Mouse (Mus musculus) neural tube, embryonic 12.5 days (tissue): ENCODE measurements at regions not wholly inside any gene's neighbourhood (a gene's known extent, or its start where the extent isn't known, plus 50 kb on each side); places are given as distances from the start of the nearest gene placed in this dataset.
A peak's percentile ranks its signal among the peaks of the same experiment; 100 is the strongest.

ENCODE experiments used
- ATAC-seq: fragments of 200-750 bp; cut with Nextera tagmentation; 2 replicates; pipeline ENCODE4 v1.8.0; 2017; ENCODE audit warnings: low read depth, mild to moderate bottlenecking, moderate TSS enrichment, moderate library complexity; ENCODE audit not compliant: low FRiP score
- H3K27ac ChIP-seq: fragments of 300-500 bp; sonication (generic); 2 replicates; pipeline ENCODE4 v1.5.1; 2016
- H3K27me3 ChIP-seq: fragments of 300-500 bp; sonication (generic); replicated peaks from 2 replicates; pipeline ENCODE4 v1.6.1; 2016; ENCODE audit warnings: mild to moderate bottlenecking
- H3K36me3 ChIP-seq: fragments of 300-500 bp; sonication (generic); 2 replicates; pipeline ENCODE4 v1.6.1; 2016; ENCODE audit warnings: mild to moderate bottlenecking
- H3K4me1 ChIP-seq: fragments of 300-500 bp; sonication (generic); 2 replicates; pipeline ENCODE4 v1.6.1; 2016
- H3K4me2 ChIP-seq: fragments of 300-500 bp; sonication (generic); replicated peaks from 2 replicates; pipeline ENCODE4 v1.6.1; 2016; ENCODE audit warnings: mild to moderate bottlenecking
- H3K4me3 ChIP-seq: fragments of 300-500 bp; sonication (generic); 2 replicates; pipeline ENCODE4 v1.5.1; 2016
- H3K9ac ChIP-seq: fragments of 300-500 bp; sonication (generic); 2 replicates; pipeline ENCODE4 v1.6.1; 2016; ENCODE audit warnings: mild to moderate bottlenecking
- H3K9me3 ChIP-seq: fragments of 300-500 bp; sonication (generic); 2 replicates; pipeline ENCODE4 v1.6.1; 2016; ENCODE audit warnings: mild to moderate bottlenecking
- whole genome bisulfite sequencing: fragments of 180-500 bp; shearing (Covaris S2); methylation state at CpG from one replicate; pipeline ENCODE4 v1.1.7; 2016; 5-methylcytosine and 5-hydroxymethylcytosine counted together

DNA sequence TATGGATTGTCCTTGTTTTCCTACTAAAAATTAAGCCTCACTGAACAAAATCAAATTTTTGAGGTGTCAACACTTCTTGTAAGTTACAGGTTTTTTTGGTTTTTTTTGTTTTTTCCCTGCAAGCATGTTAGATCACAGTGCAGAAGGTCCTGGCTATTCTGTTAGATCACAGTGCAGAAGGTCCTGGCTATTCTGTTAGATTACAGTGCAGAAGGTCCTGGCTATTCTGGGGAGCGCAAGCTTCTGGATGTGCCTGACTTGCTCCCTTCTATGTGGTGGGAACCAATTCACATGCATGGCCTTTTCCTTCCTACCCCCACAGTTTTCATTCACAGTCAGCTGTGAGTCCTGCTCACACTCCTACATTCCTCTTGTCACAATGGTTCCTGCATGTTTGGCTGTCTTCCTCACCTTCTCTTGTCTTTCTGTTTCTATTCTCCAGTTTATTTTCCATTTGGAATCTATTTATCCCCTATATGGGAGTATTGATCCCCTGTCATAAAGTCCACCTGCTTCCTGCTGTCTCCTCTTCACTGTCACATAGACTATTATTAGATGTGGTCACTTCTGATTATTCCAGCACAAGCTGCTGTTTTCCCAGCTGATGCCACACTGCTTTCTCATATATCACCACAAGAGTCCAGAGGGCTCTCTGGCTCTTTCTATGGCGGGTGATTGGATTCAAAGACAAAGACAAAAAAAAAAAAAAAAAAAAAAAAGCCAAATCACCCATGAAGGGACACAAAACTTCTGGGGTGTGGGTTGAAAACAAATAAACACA lies 866.3 kb upstream of the Gm5150 start:
- no peaks in the 10 kb centered on the region for H3K9me3 ChIP-seq
- no peak overlapping the region for H3K4me3 ChIP-seq
- no peak overlapping the region for H3K4me2 ChIP-seq
- no peaks in the 10 kb centered on the region for H3K4me1 ChIP-seq
- no peaks in the 10 kb centered on the region for H3K36me3 ChIP-seq
- H3K9ac ChIP-seq: no peak overlapping the region
- H3K27ac ChIP-seq: no peak overlapping the region
- ATAC-seq: no peak
- no peaks in the 10 kb centered on the region for H3K27me3 ChIP-seq
- 52% methylated on average over 2 of the region's 2 CpGs for WGBS

DNA sequence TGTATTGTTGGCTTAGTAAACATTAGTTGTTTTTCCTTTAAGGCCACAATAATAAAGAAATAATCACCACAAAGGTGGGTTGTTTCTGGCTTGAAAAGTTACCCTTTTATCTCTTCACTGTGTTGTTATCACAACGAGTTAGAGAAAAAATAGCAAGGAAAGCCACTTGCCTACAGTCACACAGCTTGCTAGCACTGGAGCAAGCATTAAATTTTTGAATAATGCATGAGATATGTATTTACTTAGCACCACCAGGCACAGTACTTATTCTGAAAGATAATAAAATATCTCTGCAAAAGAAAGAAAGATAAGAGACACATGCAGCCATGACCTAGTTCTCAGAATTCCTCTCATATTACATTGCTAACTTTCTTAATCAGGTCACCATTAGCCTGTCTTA lies 853.8 kb upstream of the Gm5150 start:
- peaks cover 6% of the 10 kb centered on the region; the same call in 1 of the 2 replicates for H3K4me1 ChIP-seq
- no peak overlapping the region for H3K9ac ChIP-seq
- no peaks in the 10 kb centered on the region for H3K9me3 ChIP-seq
- no peak for ATAC-seq
- 51% methylated on average over 1 of the region's 1 CpGs for WGBS
- H3K27me3 ChIP-seq: no peaks in the 10 kb centered on the region
- no peak overlapping the region for H3K4me2 ChIP-seq
- no peak overlapping the region for H3K27ac ChIP-seq
- no peaks in the 10 kb centered on the region for H3K36me3 ChIP-seq
- no peak overlapping the region for H3K4me3 ChIP-seq

DNA sequence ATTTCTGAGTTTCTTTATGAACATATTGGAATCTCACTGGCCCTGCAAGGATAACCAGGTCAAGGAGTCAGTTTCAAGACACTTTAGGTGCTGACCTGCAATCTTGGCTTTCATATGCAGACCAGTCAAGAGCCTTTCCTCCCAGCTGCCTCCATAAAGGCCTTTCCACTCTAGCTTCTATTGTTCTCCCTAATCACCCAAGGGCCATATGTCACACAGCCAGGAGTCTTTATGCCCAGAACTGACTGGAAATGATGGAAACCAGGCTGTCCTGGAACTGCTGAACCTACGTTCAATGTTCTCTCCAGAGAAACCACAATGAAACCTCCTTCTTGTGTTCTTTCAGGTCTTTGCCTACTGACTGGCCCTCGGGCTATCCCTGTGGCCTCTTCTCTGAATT lies 852.7 kb upstream of the Gm5150 start:
- Histone ChIP-seq H3K27ac (0 out of 2 replicates have a peak overlapping the region, but pooled peaks have one; percentile 20), H3K4me2 (no peak overlapping the region), H3K9ac (no peak overlapping the region), H3K4me3 (no peak overlapping the region), H3K27me3 (no peaks in the 10 kb centered on the region), H3K4me1 (peaks cover 9% of the 10 kb centered on the region; the same call in 1 of the 2 replicates), H3K9me3 (no peaks in the 10 kb centered on the region), H3K36me3 (no peaks in the 10 kb centered on the region)
- peak; percentile 16; the same call in 1 of the 2 replicates for ATAC-seq
- WGBS: 22% methylated on average over 2 of the region's 2 CpGs

DNA sequence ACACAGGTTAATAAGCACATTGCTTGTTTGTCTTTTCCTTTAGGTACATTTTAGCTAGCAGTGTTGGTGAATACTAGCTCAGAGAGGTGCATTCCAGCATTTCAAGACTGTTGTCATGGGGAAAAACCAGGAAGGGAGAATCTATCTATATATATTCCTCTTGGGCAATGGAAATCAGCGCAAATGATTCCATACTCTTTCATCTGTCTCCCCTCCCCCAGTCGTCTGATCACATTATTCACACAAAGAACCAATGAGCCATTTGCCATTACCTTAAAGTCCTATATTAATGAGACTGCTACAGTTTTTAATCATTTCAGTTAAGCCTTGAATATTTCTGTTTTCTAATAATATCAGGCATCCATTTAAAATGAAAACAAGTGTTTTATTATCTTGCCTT lies 849.0 kb upstream of the Gm5150 start:
- peak overlapping the region; percentile 59 for H3K27ac ChIP-seq
- ATAC-seq: no peak
- H3K36me3 ChIP-seq: no peaks in the 10 kb centered on the region
- peaks cover 10% of the 10 kb centered on the region; the same call in 1 of the 2 replicates for H3K4me1 ChIP-seq
- H3K9me3 ChIP-seq: no peaks in the 10 kb centered on the region
- H3K4me2 ChIP-seq: no peak overlapping the region
- no peaks in the 10 kb centered on the region for H3K27me3 ChIP-seq
- no peak overlapping the region for H3K9ac ChIP-seq
- 54% methylated on average over 2 of the region's 2 CpGs for WGBS
- no peak overlapping the region for H3K4me3 ChIP-seq

DNA sequence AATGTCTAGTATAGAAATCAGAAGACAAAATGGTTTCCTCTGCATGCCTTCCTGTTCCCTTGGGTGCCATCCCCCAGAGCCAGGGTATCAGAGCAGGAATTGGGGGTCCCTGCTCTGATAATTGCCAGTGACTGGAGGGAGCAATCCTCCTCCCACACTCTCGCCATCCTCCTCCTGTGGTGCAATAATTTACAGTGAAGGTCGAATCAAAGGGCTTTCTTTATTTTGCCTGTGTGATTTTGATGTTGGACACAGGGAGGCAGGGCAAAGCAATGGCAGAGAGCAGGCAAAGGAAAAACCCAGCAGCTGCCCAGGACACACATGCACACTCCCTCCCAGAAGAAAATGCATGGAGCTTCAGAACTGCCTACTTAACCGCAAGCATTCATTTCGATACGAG lies 847.8 kb upstream of the Gm5150 start:
- peak; percentile 80 for ATAC-seq
- Histone ChIP-seq H3K4me3 (no peak overlapping the region), H3K9me3 (no peaks in the 10 kb centered on the region), H3K4me1 (peaks cover 7% of the 10 kb centered on the region; the same call in 1 of the 2 replicates), H3K36me3 (no peaks in the 10 kb centered on the region), H3K27ac (0 out of 2 replicates have a peak overlapping the region, but pooled peaks have one; percentile 46), H3K27me3 (no peaks in the 10 kb centered on the region), H3K4me2 (no peak overlapping the region), H3K9ac (no peak overlapping the region)
- 31% methylated on average over 5 of the region's 5 CpGs for WGBS

DNA sequence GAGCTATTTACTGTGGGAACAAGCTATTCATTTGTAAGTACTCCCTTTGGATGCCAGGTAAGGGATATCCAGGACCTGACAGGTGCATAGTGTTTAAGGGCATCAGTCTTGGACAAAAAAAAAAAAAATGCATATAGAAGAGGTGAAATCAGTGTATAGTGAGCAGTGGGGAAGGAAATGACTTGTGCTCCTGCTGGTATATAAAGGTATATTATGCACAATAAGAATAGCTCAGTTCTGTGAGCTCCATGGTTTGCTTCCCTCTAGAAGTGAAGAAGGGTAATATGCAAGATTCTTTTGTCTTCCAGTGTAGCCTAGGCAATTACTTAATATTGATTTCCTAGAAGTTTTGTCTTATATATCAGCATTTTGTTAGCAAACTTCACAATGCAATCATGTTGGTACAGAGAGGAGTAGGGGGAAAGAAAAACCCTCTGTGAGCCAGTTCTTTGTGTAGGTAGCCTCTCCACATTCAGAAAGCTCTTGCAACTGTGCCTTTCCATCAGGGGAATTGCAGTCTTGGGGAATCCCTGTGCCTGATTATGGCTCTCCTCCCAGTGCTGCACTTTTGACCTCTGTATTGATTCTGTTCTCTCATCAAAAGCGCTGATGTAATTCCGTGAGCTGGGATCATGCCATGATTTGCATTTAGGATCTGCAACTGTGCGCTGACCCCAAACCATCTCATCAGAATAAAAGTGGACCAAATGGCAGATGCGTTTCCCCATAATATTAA lies 840.7 kb upstream of the Gm5150 start:
- Histone ChIP-seq H3K36me3 (no peaks in the 10 kb centered on the region), H3K4me2 (0 out of 2 replicates have a peak overlapping the region, but pooled peaks have one; percentile 0), H3K4me1 (no peaks in the 10 kb centered on the region), H3K27me3 (no peaks in the 10 kb centered on the region), H3K27ac (peak overlapping the region; percentile 64), H3K9me3 (no peaks in the 10 kb centered on the region), H3K9ac (no peak overlapping the region), H3K4me3 (no peak overlapping the region)
- peak; percentile 81 for ATAC-seq
- 37% methylated on average over 4 of the region's 4 CpGs for WGBS

DNA sequence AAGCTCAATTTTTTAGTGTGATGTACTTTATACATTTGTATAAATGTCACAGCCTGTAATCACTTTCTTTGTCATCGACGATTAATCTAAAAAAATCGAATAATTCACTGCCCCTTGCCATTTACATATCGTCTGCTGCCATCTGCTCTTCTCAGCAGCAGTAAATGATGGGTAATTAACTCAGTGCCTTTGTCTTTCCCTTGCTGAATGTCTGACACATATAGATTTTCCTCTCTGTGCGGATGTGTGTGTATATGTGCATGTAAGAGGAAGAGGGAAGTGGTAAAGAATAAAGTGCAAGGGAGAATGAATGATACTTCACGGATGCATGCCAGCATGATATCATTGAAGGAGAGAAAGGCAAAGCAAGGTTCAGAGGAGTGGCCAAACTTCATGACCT lies 814.3 kb upstream of the Gm5150 start:
- H3K4me3 ChIP-seq: no peak overlapping the region
- H3K27ac ChIP-seq: 0 out of 2 replicates have a peak overlapping the region, but pooled peaks have one; percentile 5
- peak; percentile 46 for ATAC-seq
- H3K9ac ChIP-seq: no peak overlapping the region
- no peak overlapping the region for H3K4me2 ChIP-seq
- H3K27me3 ChIP-seq: no peaks in the 10 kb centered on the region
- WGBS: 44% methylated on average over 6 of the region's 6 CpGs
- no peaks in the 10 kb centered on the region for H3K4me1 ChIP-seq
- no peaks in the 10 kb centered on the region for H3K9me3 ChIP-seq
- H3K36me3 ChIP-seq: no peaks in the 10 kb centered on the region

DNA sequence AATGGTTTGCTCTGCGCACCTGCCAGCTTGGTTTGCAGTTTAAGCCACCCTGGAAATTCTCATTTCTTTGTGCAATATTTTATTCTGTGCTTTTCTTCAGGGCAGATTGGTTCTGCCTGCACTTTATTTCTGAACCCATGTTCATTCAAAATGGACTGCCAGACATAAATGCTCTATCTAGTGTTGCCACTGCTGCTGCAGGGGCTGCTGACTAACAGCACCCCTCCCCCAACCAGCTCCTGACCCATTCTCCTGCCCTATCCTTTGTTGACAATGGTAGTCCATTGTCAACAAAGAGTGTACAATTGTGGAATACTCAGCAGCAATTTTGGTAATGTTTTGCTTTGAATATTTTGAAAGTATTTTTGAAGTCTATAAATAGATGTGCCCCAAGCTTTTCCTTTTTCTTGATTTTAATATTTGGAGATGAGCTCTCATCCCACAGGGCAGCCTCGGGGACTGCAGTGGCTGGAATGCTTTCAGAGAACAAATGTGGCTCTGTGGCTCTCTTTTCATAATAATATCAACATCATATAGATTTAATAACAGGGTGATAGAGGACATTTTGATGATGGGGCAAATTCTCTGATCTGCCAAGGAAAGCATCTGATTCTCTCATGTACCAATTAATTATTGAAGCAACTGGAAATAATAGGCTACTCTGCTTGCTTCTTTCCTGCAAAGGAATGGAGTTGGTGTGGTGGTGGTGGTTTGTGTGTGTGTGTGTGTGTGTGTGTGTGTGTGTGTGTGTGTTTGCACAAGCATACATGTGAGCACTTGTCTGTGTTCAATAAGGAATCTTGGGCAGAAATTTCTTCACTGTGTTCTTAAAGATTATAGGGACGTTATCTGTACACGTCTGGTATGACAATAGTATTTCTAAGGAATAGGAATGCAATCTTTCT lies 813.2 kb upstream of the Gm5150 start:
- no peak overlapping the region for H3K4me2 ChIP-seq
- no peak overlapping the region for H3K4me3 ChIP-seq
- H3K27ac ChIP-seq: peak overlapping the region; percentile 53
- no peaks in the 10 kb centered on the region for H3K36me3 ChIP-seq
- H3K4me1 ChIP-seq: no peaks in the 10 kb centered on the region
- H3K27me3 ChIP-seq: no peaks in the 10 kb centered on the region
- peak; percentile 90 for ATAC-seq
- WGBS: 65% methylated on average over 4 of the region's 4 CpGs
- H3K9me3 ChIP-seq: no peaks in the 10 kb centered on the region
- no peak overlapping the region for H3K9ac ChIP-seq

DNA sequence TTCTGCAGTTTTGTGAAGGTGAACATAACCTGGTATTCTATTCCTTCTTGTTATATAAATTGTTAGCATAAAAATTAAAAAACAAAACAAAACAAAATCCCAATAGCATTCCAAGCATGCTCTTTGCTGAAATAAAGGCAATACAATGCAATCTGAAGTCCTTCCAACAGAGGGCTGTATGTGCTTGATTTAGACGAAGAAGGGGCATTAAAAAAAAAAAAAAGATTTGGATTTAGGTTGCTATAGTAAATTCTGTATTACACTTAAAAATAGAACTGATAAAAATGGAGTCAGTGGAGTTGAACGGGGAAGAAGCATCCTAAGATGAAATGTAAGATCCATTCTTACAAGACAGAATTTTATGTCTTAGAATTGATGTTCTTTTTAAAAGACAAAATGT lies 810.6 kb upstream of the Gm5150 start:
- H3K4me2 ChIP-seq: no peak overlapping the region
- no peaks in the 10 kb centered on the region for H3K36me3 ChIP-seq
- no peaks in the 10 kb centered on the region for H3K4me1 ChIP-seq
- no peak overlapping the region for H3K4me3 ChIP-seq
- WGBS: 36% methylated on average over 2 of the region's 2 CpGs
- H3K9ac ChIP-seq: no peak overlapping the region
- ATAC-seq: no peak
- no peaks in the 10 kb centered on the region for H3K9me3 ChIP-seq
- no peaks in the 10 kb centered on the region for H3K27me3 ChIP-seq
- no peak overlapping the region for H3K27ac ChIP-seq

DNA sequence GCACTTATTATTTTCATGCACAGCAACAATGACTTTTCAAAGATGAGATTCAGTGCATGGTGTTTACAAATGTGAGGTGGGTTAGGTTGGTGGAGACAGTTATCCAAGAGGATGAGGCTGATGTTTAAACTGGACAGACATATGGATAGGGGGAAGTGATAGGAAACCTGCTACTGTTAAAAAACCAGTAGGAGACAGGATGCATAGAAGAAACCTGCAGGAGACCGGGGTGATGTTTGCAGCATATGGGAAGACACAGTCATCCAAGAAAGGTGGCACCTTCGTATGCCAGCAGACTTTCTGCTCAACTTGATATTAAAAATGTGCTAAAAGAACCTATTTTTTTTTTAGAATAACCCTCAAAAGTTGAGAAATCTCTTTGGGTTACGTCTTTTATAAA lies 809.9 kb upstream of the Gm5150 start:
- Histone ChIP-seq H3K36me3 (no peaks in the 10 kb centered on the region), H3K9ac (no peak overlapping the region), H3K4me3 (no peak overlapping the region), H3K4me1 (0 out of 2 replicates have a peak, but pooled peaks cover 3% of the 10 kb centered on the region), H3K27me3 (no peaks in the 10 kb centered on the region), H3K27ac (no peak overlapping the region), H3K9me3 (no peaks in the 10 kb centered on the region), H3K4me2 (no peak overlapping the region)
- ATAC-seq: no peak
- 71% methylated on average over 3 of the region's 3 CpGs for WGBS

DNA sequence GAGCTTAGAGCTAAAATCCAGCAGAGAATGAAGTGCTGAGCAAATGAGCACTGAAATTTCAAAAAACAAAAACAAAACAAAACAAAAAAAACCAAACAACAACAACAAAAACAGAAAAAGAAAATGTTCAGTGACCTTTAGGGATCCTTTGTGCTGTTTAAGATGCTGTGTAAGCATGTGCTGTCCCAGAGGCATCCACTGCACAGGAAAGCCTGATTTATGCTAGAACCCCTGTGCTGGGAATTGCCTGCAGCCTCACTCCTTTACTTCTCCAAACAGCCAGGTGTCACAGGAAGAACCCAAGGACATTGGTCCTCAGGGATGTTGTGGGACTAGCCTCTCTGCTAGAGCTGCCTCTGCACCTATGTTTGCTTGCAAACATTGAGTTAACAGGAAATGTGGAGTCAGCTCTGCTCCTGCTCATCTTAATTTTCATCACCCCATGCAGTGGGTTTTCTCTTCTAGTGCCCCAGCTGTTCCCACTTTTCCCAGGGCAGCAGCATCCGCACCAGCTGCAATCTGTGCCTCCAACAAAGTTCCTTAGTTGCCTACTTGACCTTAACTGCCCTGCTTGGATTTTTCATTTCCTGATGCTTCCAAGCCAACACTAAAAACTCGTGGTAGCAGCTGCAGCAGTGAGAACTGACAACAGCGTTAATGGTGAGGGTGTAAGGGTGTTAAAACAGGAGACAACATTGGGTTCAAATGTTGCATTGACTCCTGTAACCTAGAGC lies 804.8 kb upstream of the Gm5150 start:
- Histone ChIP-seq H3K9me3 (no peaks in the 10 kb centered on the region), H3K27me3 (no peaks in the 10 kb centered on the region), H3K27ac (no peak overlapping the region), H3K4me3 (no peak overlapping the region), H3K4me2 (no peak overlapping the region), H3K36me3 (no peaks in the 10 kb centered on the region), H3K9ac (no peak overlapping the region), H3K4me1 (0 out of 2 replicates have a peak, but pooled peaks cover 6% of the 10 kb centered on the region)
- whole genome bisulfite sequencing: 37% methylated on average over 3 of the region's 3 CpGs
- ATAC-seq: peak; percentile 61; the same call in 1 of the 2 replicates
